Mouse (Mus musculus): ENCODE measurements around the gene Safb. TPM values are rescaled to one million over a fixed set of nuclear protein-coding genes. Genes with fewer than 3 reads are reported as not detected.

Safb gene
- polyA plus RNA-seq, 1 experiment from 2014 or later: 162 TPM

GRCm38 (mm10) chr17:56631807-56632206 is 47.2 kb downstream of the Safb start:
- ATAC-seq (ENCODE audit: low FRiP score, low read depth): no peak
- no peaks in the 10 kb centered on the region for H3K36me3 ChIP-seq
- H3K27ac ChIP-seq: no peak overlapping the region
- H3K9ac ChIP-seq: no peak overlapping the region
- H3K4me3 ChIP-seq: no peak overlapping the region
- no peaks in the 10 kb centered on the region for H3K27me3 ChIP-seq (replicated peaks)
- 56% methylated on average over 4 of the region's 4 CpGs for WGBS
- H3K4me2 ChIP-seq (replicated peaks): no peak overlapping the region
- H3K9me3 ChIP-seq: no peaks in the 10 kb centered on the region
- peaks cover 11% of the 10 kb centered on the region for H3K4me1 ChIP-seq

GRCm38 (mm10) chr17:56634023-56634422 is 49.4 kb downstream of the Safb start:
- no peaks in the 10 kb centered on the region for H3K4me1 ChIP-seq
- H3K27me3 ChIP-seq (replicated peaks): no peaks in the 10 kb centered on the region
- H3K4me2 ChIP-seq (replicated peaks): no peak overlapping the region
- H3K36me3 ChIP-seq: no peaks in the 10 kb centered on the region
- WGBS: 81% methylated on average over 6 of the region's 6 CpGs
- no peak overlapping the region for H3K27ac ChIP-seq
- H3K9ac ChIP-seq: no peak overlapping the region
- no peak overlapping the region for H3K4me3 ChIP-seq
- H3K9me3 ChIP-seq: no peaks in the 10 kb centered on the region
- no peak for ATAC-seq (ENCODE audit: low FRiP score, low read depth)

- 83% methylated on average over 4 of the region's 4 CpGs for WGBS
- no peak overlapping the region for H3K27ac ChIP-seq
- ATAC-seq (ENCODE audit: low FRiP score, low read depth): no peak
These were observed 58.6 kb downstream of the Safb start for GRCm38 (mm10) chr17:56643237-56643636.

GRCm38 (mm10) chr17:56647546-56647945 is 62.9 kb downstream of the Safb start:
- Histone ChIP-seq H3K4me3 (no peak overlapping the region), H3K9ac (no peak overlapping the region), H3K4me2 (replicated peaks) (no peak overlapping the region), H3K27ac (no peak overlapping the region), H3K27me3 (replicated peaks) (no peaks in the 10 kb centered on the region), H3K4me1 (no peaks in the 10 kb centered on the region), H3K9me3 (no peaks in the 10 kb centered on the region), H3K36me3 (no peaks in the 10 kb centered on the region)
- no peak for ATAC-seq (ENCODE audit: low FRiP score, low read depth)
- 78% methylated on average over 10 of the region's 13 CpGs for WGBS

More at GRCm38 (mm10) chr17:56643237-56643636, 58.6 kb downstream of the Safb start:
- no peak overlapping the region for H3K9ac ChIP-seq
- H3K36me3 ChIP-seq: no peaks in the 10 kb centered on the region
- no peaks in the 10 kb centered on the region for H3K27me3 ChIP-seq (replicated peaks)
- H3K9me3 ChIP-seq: no peaks in the 10 kb centered on the region
- H3K4me2 ChIP-seq (replicated peaks): no peak overlapping the region
- no peak overlapping the region for H3K4me3 ChIP-seq
- no peaks in the 10 kb centered on the region for H3K4me1 ChIP-seq

- no peaks in the 10 kb centered on the region for H3K36me3 ChIP-seq
- H3K9me3 ChIP-seq: no peaks in the 10 kb centered on the region
- no peak for ATAC-seq (ENCODE audit: low FRiP score, low read depth)
- no peaks in the 10 kb centered on the region for H3K4me1 ChIP-seq
- 32% methylated on average over 10 of the region's 10 CpGs for WGBS
- no peak overlapping the region for H3K27ac ChIP-seq
- no peaks in the 10 kb centered on the region for H3K27me3 ChIP-seq (replicated peaks)
- H3K4me2 ChIP-seq (replicated peaks): no peak overlapping the region
- no peak overlapping the region for H3K9ac ChIP-seq
- no peak overlapping the region for H3K4me3 ChIP-seq
These were observed 67.2 kb downstream of the Safb start for GRCm38 (mm10) chr17:56651801-56652200.

GRCm38 (mm10) chr17:56654771-56655170 is 70.1 kb downstream of the Safb start:
- WGBS: 85% methylated on average over 2 of the region's 2 CpGs
- ATAC-seq (ENCODE audit: low FRiP score, low read depth): no peak
- Histone ChIP-seq H3K4me1 (no peaks in the 10 kb centered on the region), H3K9ac (no peak overlapping the region), H3K4me3 (no peak overlapping the region), H3K36me3 (no peaks in the 10 kb centered on the region), H3K4me2 (replicated peaks) (no peak overlapping the region), H3K27me3 (replicated peaks) (no peaks in the 10 kb centered on the region), H3K27ac (no peak overlapping the region), H3K9me3 (no peaks in the 10 kb centered on the region)

GRCm38 (mm10) chr17:56655311-56655710 is 70.7 kb downstream of the Safb start:
- no peaks in the 10 kb centered on the region for H3K4me1 ChIP-seq
- whole genome bisulfite sequencing: 83% methylated on average over 3 of the region's 3 CpGs
- no peaks in the 10 kb centered on the region for H3K27me3 ChIP-seq (replicated peaks)
- no peak for ATAC-seq (ENCODE audit: low FRiP score, low read depth)
- H3K4me3 ChIP-seq: no peak overlapping the region
- H3K27ac ChIP-seq: no peak overlapping the region
- H3K9me3 ChIP-seq: no peaks in the 10 kb centered on the region
- H3K9ac ChIP-seq: no peak overlapping the region
- no peaks in the 10 kb centered on the region for H3K36me3 ChIP-seq
- H3K4me2 ChIP-seq (replicated peaks): no peak overlapping the region

Other genes with a start within 250 kb of the Safb start
- gene Ptprs, start 108.3 kb upstream of the Safb start, polyA plus RNA-seq (2016; fragmentation: Nextera tagmentation; extraction: Ambion mirVana): 294 and 314 TPM in 2 replicates
- not detected in 2 replicates for gene Znrf4, start 72.4 kb upstream of the Safb start, polyA plus RNA-seq (2016; fragmentation: Nextera tagmentation; extraction: Ambion mirVana)
- 1.1 and 1.4 TPM in 2 replicates for gene Gm20219, start 30.4 kb upstream of the Safb start, polyA plus RNA-seq (2016; fragmentation: Nextera tagmentation; extraction: Ambion mirVana)
- gene Safb2, start 240 bp upstream of the Safb start, polyA plus RNA-seq (2016; fragmentation: Nextera tagmentation; extraction: Ambion mirVana): 87.1 and 90.5 TPM in 2 replicates
- gene 2410015M20Rik, start 24.9 kb downstream of the Safb start, polyA plus RNA-seq (2016; fragmentation: Nextera tagmentation; extraction: Ambion mirVana): 192 and 202 TPM in 2 replicates
- 1,187 and 1,201 TPM in 2 replicates for gene Rpl36, start 28.6 kb downstream of the Safb start, polyA plus RNA-seq (2016; fragmentation: Nextera tagmentation; extraction: Ambion mirVana)
- 53.7 and 54.3 TPM in 2 replicates for gene Lonp1, start 42.1 kb downstream of the Safb start, polyA plus RNA-seq (2016; fragmentation: Nextera tagmentation; extraction: Ambion mirVana)
- 0.93 and 1.5 TPM in 2 replicates for gene Catsperd, start 43.3 kb downstream of the Safb start, polyA plus RNA-seq (2016; fragmentation: Nextera tagmentation; extraction: Ambion mirVana)
- 105 and 106 TPM in 2 replicates for gene Ranbp3, start 88.5 kb downstream of the Safb start, polyA plus RNA-seq (2016; fragmentation: Nextera tagmentation; extraction: Ambion mirVana)
- 404 and 428 TPM in 2 replicates for gene Ndufa11, start 132.9 kb downstream of the Safb start, polyA plus RNA-seq (2016; fragmentation: Nextera tagmentation; extraction: Ambion mirVana)
- gene Vmac, start 133.2 kb downstream of the Safb start, polyA plus RNA-seq (2016; fragmentation: Nextera tagmentation; extraction: Ambion mirVana): 15.0 and 16.3 TPM in 2 replicates
- 3.4 and 3.7 TPM in 2 replicates for gene Nrtn, start 172.7 kb downstream of the Safb start, polyA plus RNA-seq (2016; fragmentation: Nextera tagmentation; extraction: Ambion mirVana)
- 49.3 and 54.3 TPM in 2 replicates for gene Dus3l, start 179.9 kb downstream of the Safb start, polyA plus RNA-seq (2016; fragmentation: Nextera tagmentation; extraction: Ambion mirVana)
- gene Prr22, start 185.4 kb downstream of the Safb start, polyA plus RNA-seq (2016; fragmentation: Nextera tagmentation; extraction: Ambion mirVana): 1.6 and 1.8 TPM in 2 replicates
- 4.9 and 6.0 TPM in 2 replicates for gene Rfx2, start 246.2 kb downstream of the Safb start, polyA plus RNA-seq (2016; fragmentation: Nextera tagmentation; extraction: Ambion mirVana)

Measured in neural tube, embryonic 12.5 days (tissue).